8 mouse cellular contexts compared by ENCODE assay signal in the genomic region with DNA sequence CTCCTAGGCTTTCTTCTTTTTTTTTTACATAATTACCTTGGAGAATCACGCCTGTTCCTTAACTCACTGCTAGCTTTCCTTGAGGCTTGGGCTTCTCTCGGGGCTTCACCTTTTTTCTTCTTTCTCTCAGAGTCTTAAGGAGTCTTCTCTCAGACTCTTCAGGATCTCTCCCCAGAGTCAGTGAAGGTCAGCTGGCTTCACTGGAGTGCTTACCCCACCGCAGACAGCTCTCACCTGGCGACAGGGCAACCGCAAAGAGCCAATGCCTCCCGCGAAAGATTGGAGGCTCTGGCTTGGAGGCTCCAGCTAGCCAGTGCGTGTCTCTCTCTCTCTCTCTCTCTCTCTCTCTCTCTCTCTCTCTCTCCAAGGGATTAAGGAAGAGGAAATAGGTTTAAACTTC.
DNase-seq lines count a peak whose midpoint lies in the region; ATAC-seq and TF ChIP-seq lines count a peak whose summit lies in the region.

No protein-coding gene starts in this region.

- WGBS in lung, embryonic 16.5 days: 10% methylated on average over 8 of the region's 8 CpGs
- 19% methylated on average over 8 of the region's 8 CpGs for WGBS in lung, adult 2 months
- WGBS in limb, embryonic 12.5 days: 18% methylated on average over 8 of the region's 8 CpGs
- 17% methylated on average over 8 of the region's 8 CpGs for WGBS in stomach, embryonic 16.5 days

- no peak for TF ChIP-seq CTCF in lung, adult 2 months (IDR thresholded peaks at IDR 0.05; ENCODE audit: insufficient read depth, low read length)

- no peaks in the 10 kb centered on the region for H3K4me1 ChIP-seq in lung, embryonic 16.5 days (replicated peaks; ENCODE audit: control insufficient read depth, insufficient read depth, low read length)
- H3K4me1 ChIP-seq in lung, adult 2 months (ENCODE audit: control insufficient read depth, insufficient read depth, low read length): no peaks in the 10 kb centered on the region
- no peaks in the 10 kb centered on the region for H3K4me1 ChIP-seq in limb, embryonic 12.5 days (replicated peaks)
- no peaks in the 10 kb centered on the region for H3K4me1 ChIP-seq in stomach, embryonic 16.5 days (ENCODE audit: control insufficient read depth, insufficient read depth, low read length)

- peak; percentile 11 for DNase-seq in cerebellum, adult 11 months
- no peak for DNase-seq in cerebellum, adult 11-12 months
- DNase-seq in lung, adult 2 months: no peak
- no peak for DNase-seq in urinary bladder, postnatal 25 days (ENCODE audit: low spot score)
- no peak for DNase-seq in spleen, postnatal 10 days (ENCODE audit: low spot score in 2 of 2)

- no peaks in the 10 kb centered on the region for H3K9me3 ChIP-seq in lung, embryonic 16.5 days (ENCODE audit: control insufficient read depth, low read length)
- H3K9me3 ChIP-seq in limb, embryonic 12.5 days: no peaks in the 10 kb centered on the region
- H3K9me3 ChIP-seq in stomach, embryonic 16.5 days (replicated peaks; ENCODE audit: control insufficient read depth, low read length): no peaks in the 10 kb centered on the region

- H3K27me3 ChIP-seq in lung, embryonic 16.5 days (ENCODE audit: control insufficient read depth, insufficient read depth, low read depth, low read length): peaks cover 30% of the 10 kb centered on the region
- peaks cover 50% of the 10 kb centered on the region for H3K27me3 ChIP-seq in limb, embryonic 12.5 days
- peaks cover 28% of the 10 kb centered on the region for H3K27me3 ChIP-seq in stomach, embryonic 16.5 days (ENCODE audit: control insufficient read depth, insufficient read depth, low read length)

- H3K9ac ChIP-seq in lung, embryonic 16.5 days (ENCODE audit: low read length): no peak overlapping the region
- H3K9ac ChIP-seq in limb, embryonic 12.5 days (replicated peaks): no peak overlapping the region
- H3K9ac ChIP-seq in stomach, embryonic 16.5 days (ENCODE audit: low read length): no peak overlapping the region

- no peak for TF ChIP-seq POLR2A in lung, adult 2 months (IDR thresholded peaks at IDR 0.05; ENCODE audit: borderline replicate concordance, extremely low read depth, low read depth, low read length)

- H3K36me3 ChIP-seq in lung, embryonic 16.5 days (ENCODE audit: control insufficient read depth, insufficient read depth, low read length): no peaks in the 10 kb centered on the region
- no peaks in the 10 kb centered on the region for H3K36me3 ChIP-seq in limb, embryonic 12.5 days
- no peaks in the 10 kb centered on the region for H3K36me3 ChIP-seq in stomach, embryonic 16.5 days (ENCODE audit: control insufficient read depth, insufficient read depth, low read length)

- peak overlapping the region; percentile 67; the same call in 1 of the 2 replicates for H3K4me2 ChIP-seq in lung, embryonic 16.5 days (ENCODE audit: low read depth, low read length)
- peak overlapping the region; percentile 73 for H3K4me2 ChIP-seq in limb, embryonic 12.5 days
- H3K4me2 ChIP-seq in stomach, embryonic 16.5 days (ENCODE audit: low read depth, low read length): peak overlapping the region; percentile 61

- no peak overlapping the region for H3K27ac ChIP-seq in lung, embryonic 16.5 days (ENCODE audit: low read length)
- H3K27ac ChIP-seq in limb, embryonic 12.5 days: no peak overlapping the region
- H3K27ac ChIP-seq in stomach, embryonic 16.5 days (ENCODE audit: low read length): no peak overlapping the region

- H3K4me3 ChIP-seq in lung, embryonic 16.5 days (ENCODE audit: low read length): peak overlapping the region; percentile 41; the same call in 1 of the 2 replicates
- no peak overlapping the region for H3K4me3 ChIP-seq in lung, adult 2 months (replicated peaks; ENCODE audit: extremely low read depth, low read depth, low read length)
- peak overlapping the region; percentile 44 for H3K4me3 ChIP-seq in limb, embryonic 12.5 days (replicated peaks)
- H3K4me3 ChIP-seq in stomach, embryonic 16.5 days (replicated peaks; ENCODE audit: low read length): peak overlapping the region; percentile 43

- no peak for ATAC-seq in lung, embryonic 16.5 days (ENCODE audit: low read depth)
- ATAC-seq in limb, embryonic 12.5 days (ENCODE audit: insufficient number of reproducible peaks, insufficient read depth, low FRiP score, low TSS enrichment, low read depth): no peak
- ATAC-seq in stomach, embryonic 16.5 days (ENCODE audit: insufficient read depth, low FRiP score): no peak
